Mouse (Mus musculus) frontal cortex, adult (tissue): ENCODE measurements around the gene Gpsm3.

Source experiments
- ATAC-seq: cut with Nextera tagmentation; 2 replicates; pipeline ENCODE4 v1.9.2; 2017; ENCODE audit warnings: mild to moderate bottlenecking, moderate library complexity, mixed read lengths; ENCODE audit not compliant: low TSS enrichment

Gpsm3 gene

GRCm38 (mm10) chr17:34603375-34604060 is 13.9 kb downstream of the Gpsm3 start, which contains the start of gene Rnf5:
TSS of gene Rnf5 (minus strand) at chr17:34603690.
- ATAC-seq = peak; percentile 85

DNA sequence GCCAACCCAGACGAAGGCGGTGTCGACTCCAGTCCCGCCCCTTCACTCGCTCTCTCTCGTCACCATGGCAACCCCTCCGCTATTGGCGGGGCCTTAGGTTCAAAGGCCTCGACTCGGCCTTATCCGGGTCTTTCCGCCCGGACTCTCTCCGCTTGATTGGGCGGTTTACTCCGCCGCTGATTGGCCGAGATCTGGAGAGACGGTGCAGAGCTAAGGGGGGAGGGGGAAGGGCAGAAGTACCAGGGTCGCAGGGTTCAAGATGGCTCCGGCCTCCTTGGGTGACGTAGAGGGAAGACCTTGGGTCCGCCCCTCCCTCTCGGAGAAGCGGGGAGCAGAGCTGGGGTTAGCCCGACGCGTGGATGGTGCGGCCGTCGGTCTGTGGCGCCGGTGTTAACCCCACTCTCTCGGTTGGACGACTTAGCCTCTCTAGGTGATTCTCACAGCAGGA is 14.5 kb downstream of the Gpsm3 start, which contains the start of gene Agpat1:
Agpat1 (plus strand) TSS at position 202 of the 448 bp plus-strand sequence.
- peak; percentile 72 for ATAC-seq

DNA sequence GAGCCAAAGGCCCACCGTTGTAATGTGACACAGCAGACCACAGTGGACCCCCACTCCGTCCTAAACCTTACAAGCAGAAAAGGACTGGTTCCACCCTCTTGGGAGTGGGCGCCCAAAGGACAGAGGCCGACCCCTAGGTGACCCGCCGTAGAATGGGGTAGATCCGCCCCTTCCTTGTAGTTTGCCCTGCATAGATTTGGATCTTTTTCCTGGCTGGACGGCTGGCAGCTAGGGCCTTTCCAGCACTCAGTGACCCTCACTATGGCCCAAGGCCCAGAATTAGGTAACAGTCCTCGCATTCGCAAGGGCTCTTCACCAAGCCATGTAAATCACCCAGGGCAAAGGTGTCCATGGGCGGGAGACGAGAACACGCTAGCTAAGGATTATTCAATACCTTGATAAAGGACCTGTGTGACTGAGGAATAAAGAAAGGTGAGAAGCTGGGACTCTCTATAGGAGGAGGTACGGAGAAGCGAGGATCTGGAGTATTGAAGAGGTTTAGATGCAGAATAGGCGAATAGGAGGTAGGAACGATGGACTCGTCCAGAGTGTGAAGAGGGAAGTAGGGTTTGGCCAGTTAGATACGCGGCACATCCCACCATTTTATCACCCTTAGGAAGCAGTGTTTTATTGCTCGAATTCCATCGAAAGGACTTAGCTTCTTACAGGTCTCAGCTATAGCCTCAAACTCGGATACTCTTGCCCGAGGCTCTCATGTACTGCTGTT is 15.1 kb downstream of the Gpsm3 start:
- ATAC-seq = no peak

DNA sequence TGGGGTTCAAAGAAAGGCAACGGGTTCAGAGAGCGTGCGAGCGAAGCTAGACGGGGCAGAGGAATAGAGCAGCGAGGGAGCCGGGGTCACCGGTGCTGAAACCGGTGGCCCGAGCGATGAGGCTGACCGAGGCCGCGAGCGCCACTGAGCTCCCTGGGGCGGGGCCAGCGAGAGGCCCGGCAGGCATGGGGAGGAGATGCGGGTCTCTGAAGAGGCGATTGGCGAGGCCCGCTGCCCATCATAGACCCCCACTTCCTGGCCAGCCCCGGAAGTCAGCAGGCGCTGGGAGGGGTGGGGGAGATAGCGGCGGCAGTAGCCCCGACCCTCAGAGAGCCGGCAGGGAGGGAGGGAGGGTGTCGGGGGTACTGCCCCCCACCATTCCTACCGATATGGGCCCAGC is 16.0 kb downstream of the Gpsm3 start:
- peak; percentile 60 for ATAC-seq

- ATAC-seq = no peak
These were observed 16.8 kb downstream of the Gpsm3 start for GRCm38 (mm10) chr17:34606186-34607039.

GRCm38 (mm10) chr17:34607997-34608396 is 18.4 kb downstream of the Gpsm3 start:
- no peak for ATAC-seq

GRCm38 (mm10) chr17:34611050-34611449 is 21.4 kb downstream of the Gpsm3 start:
- no peak for ATAC-seq

- no peak for ATAC-seq
These were observed 23.5 kb downstream of the Gpsm3 start for GRCm38 (mm10) chr17:34613054-34613645.

- ATAC-seq = 0 out of 2 replicates have a peak, but pooled peaks have one; percentile 11
These were observed 24.2 kb downstream of the Gpsm3 start for GRCm38 (mm10) chr17:34613830-34614229.

DNA sequence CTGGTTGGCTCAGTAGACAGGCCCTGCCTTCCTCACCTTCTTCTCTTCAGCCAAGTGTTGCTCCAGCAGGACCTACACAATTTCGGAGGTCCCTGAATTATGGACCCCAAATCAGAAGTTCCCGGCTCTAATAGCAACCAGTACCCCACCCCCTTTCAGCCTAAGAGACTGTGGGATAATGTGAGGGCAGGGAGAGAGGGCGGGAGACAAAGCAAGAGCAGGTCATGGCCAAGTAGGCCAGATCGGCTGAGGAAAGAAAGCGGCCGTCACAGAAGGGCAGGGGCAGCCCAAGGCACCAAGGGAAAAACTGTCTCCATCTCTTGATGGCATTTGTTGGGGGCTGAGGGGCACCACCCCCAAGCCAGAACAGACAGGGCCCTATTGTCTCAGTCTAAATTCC is 26.3 kb downstream of the Gpsm3 start, which contains the start of gene Egfl8:
Egfl8 (minus strand) TSS at position 101 of the 400 bp plus-strand sequence.
- no peak for ATAC-seq

GRCm38 (mm10) chr17:34618999-34619398 is 29.4 kb downstream of the Gpsm3 start:
- peak; percentile 33; the same call in 1 of the 2 replicates for ATAC-seq

GRCm38 (mm10) chr17:34621006-34621405 is 31.4 kb downstream of the Gpsm3 start:
- no peak for ATAC-seq

DNA sequence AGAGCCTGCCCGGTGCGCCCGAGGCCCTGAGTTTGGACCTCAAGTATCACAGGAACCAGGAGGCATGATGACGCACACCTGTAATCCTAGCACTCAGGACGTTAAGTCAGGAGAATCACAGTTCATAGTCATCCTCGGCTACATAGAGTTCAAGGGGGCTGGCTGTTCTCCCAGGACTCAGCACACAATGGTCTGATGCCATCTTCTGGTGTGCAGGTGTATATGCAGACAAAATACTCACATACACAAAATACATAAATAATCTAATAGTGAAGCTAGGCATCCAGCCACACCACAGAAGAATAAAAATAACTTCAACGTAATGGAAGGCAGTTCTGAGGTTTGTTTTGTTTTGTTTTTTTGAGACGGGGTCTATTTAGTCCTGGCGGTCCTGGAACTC is 33.6 kb downstream of the Gpsm3 start:
- ATAC-seq = no peak

DNA sequence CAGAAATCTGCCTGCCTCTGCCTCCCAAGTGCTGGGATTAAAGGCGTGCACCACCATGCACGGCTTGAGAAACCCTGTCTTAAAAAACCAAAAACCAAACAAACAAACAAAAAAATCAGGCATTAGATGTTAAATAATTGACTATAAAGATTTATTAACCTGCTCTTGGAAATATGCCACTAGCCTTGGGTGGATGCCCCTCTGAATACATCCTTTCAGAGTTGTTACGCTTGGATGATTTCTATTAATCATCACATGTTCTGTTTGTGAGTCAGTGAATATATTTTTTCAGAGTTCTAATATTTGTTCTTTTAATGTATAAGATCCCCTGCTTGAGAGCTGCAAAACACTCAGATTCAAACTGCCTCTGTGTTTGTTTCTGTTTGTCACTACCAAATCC is 35.4 kb downstream of the Gpsm3 start:
- ATAC-seq = no peak

- no peak for ATAC-seq
These were observed 36.6 kb downstream of the Gpsm3 start for GRCm38 (mm10) chr17:34626062-34626772.

- peak; percentile 14; the same call in 1 of the 2 replicates for ATAC-seq
These were observed 37.1 kb downstream of the Gpsm3 start for GRCm38 (mm10) chr17:34626773-34627092.

DNA sequence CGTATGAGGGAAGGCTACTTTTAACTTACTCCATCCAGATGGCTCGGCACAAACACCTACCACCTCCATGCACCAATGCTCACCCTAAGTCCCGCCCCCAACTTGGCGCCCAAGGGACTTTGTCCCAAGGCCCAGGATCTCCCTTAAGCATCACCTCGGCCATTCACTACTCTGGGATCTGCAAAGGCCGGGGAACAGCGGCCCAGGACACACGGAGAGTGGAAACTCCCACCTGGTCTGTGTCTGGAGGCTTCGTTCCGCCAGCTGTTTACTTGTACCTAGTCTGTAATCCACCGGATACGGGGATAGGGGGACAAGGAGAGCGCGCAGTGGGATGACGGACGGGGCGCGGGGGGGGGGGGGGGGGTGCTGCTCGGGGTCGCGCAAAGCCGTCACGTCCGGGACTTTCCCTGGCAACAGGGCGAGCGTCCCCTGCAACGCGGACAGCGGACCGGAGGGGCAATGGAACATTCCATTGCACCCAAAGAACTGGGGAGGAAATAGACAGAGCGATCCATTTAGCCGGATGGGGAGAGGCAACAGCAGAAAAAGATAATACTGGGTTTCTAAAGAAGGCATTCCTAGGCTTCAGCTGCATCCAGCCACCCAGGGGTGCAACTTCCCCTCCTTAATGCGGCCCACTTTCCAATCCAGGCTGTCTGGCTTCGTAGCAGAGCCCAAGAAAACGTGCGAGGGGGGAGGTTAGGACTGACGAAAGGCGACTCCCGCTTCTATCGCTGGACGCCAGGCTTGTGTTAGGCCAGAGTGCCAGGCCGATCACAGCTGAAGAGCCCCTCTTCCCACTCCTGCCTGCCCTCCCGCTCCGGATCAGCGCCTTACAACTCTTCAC is 37.7 kb downstream of the Gpsm3 start:
- ATAC-seq = peak; percentile 38

DNA sequence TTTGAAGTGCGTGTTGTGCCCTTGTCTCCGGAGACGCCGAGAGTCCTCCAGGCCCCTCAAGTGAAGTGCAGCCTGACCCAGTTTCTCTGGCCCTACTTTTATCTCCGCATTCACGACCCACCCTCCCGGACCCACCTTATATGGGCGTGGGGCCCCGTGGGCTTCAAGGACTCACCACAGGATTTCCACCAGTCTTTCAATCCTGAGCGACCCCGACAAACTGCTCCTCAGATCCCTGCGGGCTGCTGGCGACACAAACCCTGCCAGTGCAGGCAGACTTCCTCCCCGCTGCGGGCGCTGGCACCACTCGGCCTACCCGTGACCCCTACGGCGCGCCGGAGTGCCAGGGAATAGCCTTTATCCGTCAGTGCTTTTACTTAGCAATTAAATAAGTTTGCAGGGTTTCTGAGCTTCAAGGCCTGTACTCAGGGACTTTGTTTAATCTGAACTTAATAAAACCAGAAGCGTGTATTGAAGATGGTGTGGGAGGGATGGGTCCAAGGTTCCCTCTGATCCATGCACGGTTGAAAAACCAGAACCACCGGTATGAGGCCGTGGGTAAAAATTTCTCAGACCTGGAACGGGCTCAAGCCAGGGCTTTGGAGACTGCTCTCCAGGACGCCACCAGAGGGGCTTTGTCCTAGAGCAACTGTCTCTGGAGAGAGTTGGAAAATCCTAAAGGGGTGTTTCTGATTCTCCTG is 38.5 kb downstream of the Gpsm3 start, which contains the start of gene Ppt2:
Ppt2 (minus strand) TSS at position 568 of the 701 bp plus-strand sequence.
- ATAC-seq = no peak

- no peak for ATAC-seq
These were observed 39.0 kb downstream of the Gpsm3 start for GRCm38 (mm10) chr17:34628644-34628967.
